Mouse (Mus musculus) hindbrain, embryonic 11.5 days (tissue): ENCODE data around the gene Zscan4e. TPM values are rescaled to one million over a fixed set of nuclear protein-coding genes. Genes with fewer than 3 reads are reported as not detected.
"Not testable (repeated sequence)": the region's sequence is repeated elsewhere in the genome, so short reads cannot be mapped to it uniquely, and the experiment has no call there.

Experiments
- ATAC-seq: fragments of 200-750 bp; cut with Nextera tagmentation; 2 replicates; pipeline ENCODE4 v1.8.0; 2017; ENCODE audit warnings: mild to moderate bottlenecking, moderate TSS enrichment, moderate library complexity; ENCODE audit not compliant: low FRiP score
- DNase-seq: peaks from one replicate; pipeline ENCODE4 v3.0.0-alpha.2; 2015; ENCODE audit warnings: low spot score
- H3K27ac ChIP-seq: fragments of 300-500 bp; sonication (generic); 2 replicates; pipeline ENCODE4 v1.5.1; 2014; ENCODE audit warnings: mild to moderate bottlenecking, low read depth, low read length
- H3K27me3 ChIP-seq: fragments of 300-500 bp; sonication (generic); 2 replicates; pipeline ENCODE4 v1.6.1; 2014; ENCODE audit warnings: mild to moderate bottlenecking, low read length, moderate library complexity, mixed read lengths; ENCODE audit not compliant: control insufficient read depth, insufficient read depth
- H3K36me3 ChIP-seq: fragments of 300-500 bp; sonication (generic); 2 replicates; pipeline ENCODE4 v1.6.1; 2014; ENCODE audit warnings: mild to moderate bottlenecking, low read length, moderate library complexity, mixed read lengths; ENCODE audit not compliant: control insufficient read depth, insufficient read depth
- H3K4me1 ChIP-seq: fragments of 300-500 bp; sonication (generic); replicated peaks from 2 replicates; pipeline ENCODE4 v1.6.1; 2014; ENCODE audit warnings: low read length, mixed read lengths; ENCODE audit not compliant: control insufficient read depth, insufficient read depth
- H3K4me2 ChIP-seq: fragments of 300-500 bp; sonication (generic); replicated peaks from 2 replicates; pipeline ENCODE4 v1.6.1; 2014; ENCODE audit warnings: mild to moderate bottlenecking, low read depth, low read length
- H3K4me3 ChIP-seq: fragments of 300-500 bp; sonication (generic); 2 replicates; pipeline ENCODE4 v1.5.1; 2014; ENCODE audit warnings: low read depth, low read length
- H3K9ac ChIP-seq: fragments of 300-500 bp; sonication (generic); 2 replicates; pipeline ENCODE4 v1.6.1; 2014; ENCODE audit warnings: low read depth, low read length
- H3K9me3 ChIP-seq: fragments of 300-500 bp; sonication (generic); 2 replicates; pipeline ENCODE4 v1.6.1; 2016; ENCODE audit warnings: low read length; ENCODE audit not compliant: control insufficient read depth
- polyA plus RNA-seq: library from polyadenylated mRNA; unstranded; fragments of >200 nt; fragmentation: Nextera tagmentation; extraction: Ambion mirVana; gene quantifications from 2 replicates; pipeline ENCODE4 v1.2.1, GENCODE M21; 2014

Gene Zscan4e
- not detected in 2 replicates for polyA plus RNA-seq

GRCm38 (mm10) chr7:11310582-11310981, at the start of gene Zscan4e:
TSS of gene Zscan4e (minus strand) at chr7:11310682.
- not testable (repeated sequence) for H3K36me3 ChIP-seq, H3K27ac ChIP-seq, H3K4me2 ChIP-seq, H3K4me3 ChIP-seq, DNase-seq, H3K4me1 ChIP-seq, H3K9me3 ChIP-seq, ATAC-seq, H3K27me3 ChIP-seq, H3K9ac ChIP-seq

Other genes starting within 250 kb of the Zscan4e start
- gene Zscan4-ps1, start 241.0 kb downstream of the Zscan4e start, polyA plus RNA-seq: not detected in 2 replicates
- not detected in 2 replicates for gene Zscan4d, start 144.5 kb downstream of the Zscan4e start, polyA plus RNA-seq
- not detected in 2 replicates for gene Zscan4f, start 87.2 kb upstream of the Zscan4e start, polyA plus RNA-seq
- gene Zscan4-ps2, start 203.6 kb upstream of the Zscan4e start, polyA plus RNA-seq: not detected in 2 replicates